Mouse (Mus musculus) T-helper 17 cell (primary cell): ENCODE measurements at regions not wholly inside any gene's neighbourhood (a gene's known extent, or its start where the extent isn't known, plus 50 kb on each side); places are given as distances from the start of the nearest gene placed in this dataset.

Experiments
- in situ Hi-C, 2 experiments: fragments of 300-600 bp; cut with MboI, MseI; formaldehyde crosslinking; loops; 1 replicate in 1 of 2; 2 replicates in 1 of 2; pipeline ENCODE4 v1.15.1; 2025; ENCODE audit warnings: high pct_unique_total_duplicates in 2 of 2

GRCm38 (mm10) chr15:72296648-72297047, 1537.7 kb upstream of the Gm6569 start:
- in situ Hi-C loops = no loop called here

GRCm38 (mm10) chr15:72312417-72312816, 1521.9 kb upstream of the Gm6569 start:
- in situ Hi-C loops = no loop called here

GRCm38 (mm10) chr15:72321528-72321927, 1512.8 kb upstream of the Gm6569 start:
- in situ Hi-C loops = no loop called here

GRCm38 (mm10) chr15:72322127-72322526, 1512.2 kb upstream of the Gm6569 start:
- in situ Hi-C loops = no loop called here

GRCm38 (mm10) chr15:72323158-72323557, 1511.2 kb upstream of the Gm6569 start:
- in situ Hi-C loops = no loop called here

GRCm38 (mm10) chr15:72331262-72331661, 1503.1 kb upstream of the Gm6569 start:
- in situ Hi-C loops = no loop called here

GRCm38 (mm10) chr15:72334497-72334896, 1499.9 kb upstream of the Gm6569 start:
- in situ Hi-C loops = no loop called here

GRCm38 (mm10) chr15:72339629-72340028, 1494.7 kb upstream of the Gm6569 start:
- in situ Hi-C loops = no loop called here

- in situ Hi-C loops = no loop called here
Observed at GRCm38 (mm10) chr15:72341991-72342390, 1492.4 kb upstream of the Gm6569 start.

GRCm38 (mm10) chr15:72342504-72342903, 1491.9 kb upstream of the Gm6569 start:
- in situ Hi-C loops = no loop called here

- in situ Hi-C loops = no loop called here
Observed at GRCm38 (mm10) chr15:72343794-72344193, 1490.6 kb upstream of the Gm6569 start.

- in situ Hi-C loops = no loop called here
Observed at GRCm38 (mm10) chr15:72353371-72353770, 1481.0 kb upstream of the Gm6569 start.

- in situ Hi-C loops = no loop called here
Observed at GRCm38 (mm10) chr15:72355626-72356025, 1478.7 kb upstream of the Gm6569 start.

GRCm38 (mm10) chr15:72359636-72360035, 1474.7 kb upstream of the Gm6569 start:
- in situ Hi-C loops = no loop called here

GRCm38 (mm10) chr15:72360049-72360448, 1474.3 kb upstream of the Gm6569 start:
- in situ Hi-C loops = no loop called here

- in situ Hi-C loops = no loop called here
Observed at GRCm38 (mm10) chr15:72360463-72361030, 1473.8 kb upstream of the Gm6569 start.

- in situ Hi-C loops = no loop called here
Observed at GRCm38 (mm10) chr15:72373041-72373440, 1461.3 kb upstream of the Gm6569 start.

- in situ Hi-C loops = no loop called here
Observed at GRCm38 (mm10) chr15:72377201-72377600, 1457.2 kb upstream of the Gm6569 start.

GRCm38 (mm10) chr15:72379291-72379690, 1455.1 kb upstream of the Gm6569 start:
- in situ Hi-C loops = no loop called here

- in situ Hi-C loops = no loop called here
Observed at GRCm38 (mm10) chr15:72381164-72381563, 1453.2 kb upstream of the Gm6569 start.

GRCm38 (mm10) chr15:72381744-72382143, 1452.6 kb upstream of the Gm6569 start:
- in situ Hi-C loops = no loop called here

- in situ Hi-C loops = no loop called here
Observed at GRCm38 (mm10) chr15:72382521-72382920, 1451.8 kb upstream of the Gm6569 start.

- in situ Hi-C loops = no loop called here
Observed at GRCm38 (mm10) chr15:72383062-72383461, 1451.3 kb upstream of the Gm6569 start.

- in situ Hi-C loops = no loop called here
Observed at GRCm38 (mm10) chr15:72383470-72383869, 1450.9 kb upstream of the Gm6569 start.
